Comparison of ENCODE assay signal across 8 mouse cellular contexts in genomic region chr4:143160826-143161225, GRCm38 (mm10). TPM values are rescaled to one million over a fixed set of nuclear protein-coding genes. Genes with fewer than 3 reads are reported as not detected.
DNase-seq lines count a peak whose midpoint lies in the region; ATAC-seq and TF ChIP-seq lines count a peak whose summit lies in the region.

No protein-coding gene starts in this region.

- no peaks in the 10 kb centered on the region for H3K27me3 ChIP-seq in C2C12 (ENCODE audit: control insufficient read depth, insufficient read depth, insufficient read length)
- H3K27me3 ChIP-seq in forebrain, embryonic 16.5 days (replicated peaks; ENCODE audit: control insufficient read depth, insufficient read depth, low read length) = no peaks in the 10 kb centered on the region
- H3K27me3 ChIP-seq in liver, embryonic 14.5 days (ENCODE audit: control insufficient read depth, insufficient read depth, low read length) = no peaks in the 10 kb centered on the region

- no peak for TF ChIP-seq CTCF in gastrocnemius, adult 2 months (IDR thresholded peaks at IDR 0.05)
- TF ChIP-seq CTCF in C2C12 (IDR thresholded peaks at IDR 0.05; ENCODE audit: control insufficient read depth, insufficient read depth, insufficient read length) = no peak
- TF ChIP-seq CTCF in liver, embryonic 14.5 days (IDR thresholded peaks at IDR 0.05; ENCODE audit: low read depth) = no peak

- no peak for TF ChIP-seq EP300 in liver, embryonic 14.5 days (IDR thresholded peaks at IDR 0.05; ENCODE audit: low read depth)

- peak overlapping the region; percentile 12 for H3ac ChIP-seq in C2C12 (ENCODE audit: control insufficient read depth, insufficient read length, low read depth)

- peaks cover 31% of the 10 kb centered on the region for H3K4me1 ChIP-seq in forebrain, embryonic 16.5 days (replicated peaks; ENCODE audit: control insufficient read depth, insufficient read depth, low read length)
- peaks cover 3 to 12% of the 10 kb centered on the region in 2 experiments for H3K4me1 ChIP-seq in liver, embryonic 14.5 days (replicated peaks; ENCODE audit: control insufficient read depth in 2 of 2, insufficient read depth in 2 of 2, low read length in 1 of 2)

- WGBS in forebrain, embryonic 16.5 days = 40% methylated on average over 3 of the region's 3 CpGs
- 52% methylated on average over 3 of the region's 3 CpGs for WGBS in liver, embryonic 14.5 days (ENCODE audit: insufficient replicate concordance)

- H3K79me3 ChIP-seq in C2C12 (ENCODE audit: low read depth) = peaks cover 57% of the 10 kb centered on the region

- peak overlapping the region; percentile 75 for H3K4me2 ChIP-seq in forebrain, embryonic 16.5 days (ENCODE audit: low read length)
- H3K4me2 ChIP-seq in liver, embryonic 14.5 days (ENCODE audit: low read depth) = peak overlapping the region; percentile 82

- H3K9me3 ChIP-seq in forebrain, embryonic 16.5 days (ENCODE audit: control insufficient read depth, low read length) = no peaks in the 10 kb centered on the region
- no peaks in the 10 kb centered on the region for H3K9me3 ChIP-seq in liver, embryonic 14.5 days (ENCODE audit: control insufficient read depth, low read length)

- DNase-seq in gastrocnemius, adult 2 months = no peak
- DNase-seq in gastrocnemius, postnatal 14 days = no peak
- DNase-seq in liver, embryonic 14.5 days (ENCODE audit: low read depth in 3 of 3, low spot score in 3 of 3) = no peak
- no peak for DNase-seq in adrenal gland, adult 18-20 months (ENCODE audit: low spot score in 2 of 2)
- DNase-seq in kidney, postnatal 36 days = no peak

- H3K9ac ChIP-seq in forebrain, embryonic 16.5 days (replicated peaks; ENCODE audit: low read depth, low read length) = peak overlapping the region; percentile 95; the same call in 1 of the 2 replicates
- H3K9ac ChIP-seq in liver, embryonic 14.5 days (replicated peaks) = peak overlapping the region; percentile 86

- H3K79me2 ChIP-seq in C2C12 (ENCODE audit: control insufficient read depth, insufficient read depth) = peaks cover 59% of the 10 kb centered on the region

- peaks cover 20% of the 10 kb centered on the region for H3K36me3 ChIP-seq in C2C12 (ENCODE audit: control insufficient read depth, insufficient read depth)
- H3K36me3 ChIP-seq in forebrain, embryonic 16.5 days (ENCODE audit: control insufficient read depth, insufficient read depth) = no peaks in the 10 kb centered on the region
- no peaks in the 10 kb centered on the region; the same call in 1 of the 2 replicates for H3K36me3 ChIP-seq in liver, embryonic 14.5 days (replicated peaks; ENCODE audit: control insufficient read depth, insufficient read depth, low read depth)

- no peak for ATAC-seq in forebrain, embryonic 16.5 days
- no peak for ATAC-seq in liver, embryonic 14.5 days (ENCODE audit: insufficient read depth)
- no peak for ATAC-seq in megakaryocyte-erythroid progenitor cell, adult 5-6 weeks (replicated peaks; ENCODE audit: low FRiP score, low TSS enrichment, poor library complexity, severe bottlenecking)

- H3K27ac ChIP-seq in gastrocnemius, adult 2 months = peak overlapping the region; percentile 100
- H3K27ac ChIP-seq in forebrain, embryonic 16.5 days (ENCODE audit: low read length) = no peak overlapping the region
- H3K27ac ChIP-seq in liver, embryonic 14.5 days = peak overlapping the region; percentile 95

- intact Hi-C loops in gastrocnemius, adult 2 months (cut with DNase I) = loop anchor here (2.0 kb wide), 1 partner anchor 42 kb away; no protein-coding TSS in a partner anchor
- intact Hi-C loops in gastrocnemius, postnatal 14 days (cut with DNase I; ENCODE audit: low total_unique reads) = no loop called here

- peak overlapping the region; percentile 80 for H3K4me3 ChIP-seq in gastrocnemius, adult 2 months
- peak overlapping the region; percentile 64 for H3K4me3 ChIP-seq in C2C12 (ENCODE audit: insufficient read depth, poor library complexity, severe bottlenecking)
- H3K4me3 ChIP-seq in forebrain, embryonic 16.5 days (replicated peaks; ENCODE audit: low read length) = peak overlapping the region; percentile 83
- H3K4me3 ChIP-seq in liver, embryonic 14.5 days (ENCODE audit: insufficient read depth in 1 of 2, low read depth in 2 of 2, low read length in 2 of 2) = peak overlapping the region; percentile 95 to 98

TF ChIP-seq in C2C12, 6 proteins besides CTCF, POLR2A, EP300 and RAD21:
- TF ChIP-seq CEBPB (IDR thresholded peaks at IDR 0.05; ENCODE audit: low read depth) = no peak
- TF ChIP-seq MYOG (IDR thresholded peaks at IDR 0.05; ENCODE audit: control insufficient read depth, extremely low read depth, insufficient read length) = no peak
- TF ChIP-seq FOSL1 (IDR thresholded peaks at IDR 0.05; ENCODE audit: insufficient read depth, low read length, poor library complexity, severe bottlenecking) = no peak
- TF ChIP-seq MAX (IDR thresholded peaks at IDR 0.05) = no peak
- no peak for TF ChIP-seq USF1 (IDR thresholded peaks at IDR 0.05; ENCODE audit: low read depth)
- no peak for TF ChIP-seq MYOD1 (IDR thresholded peaks at IDR 0.05; ENCODE audit: control insufficient read depth, insufficient read length, low read depth)
TF ChIP-seq in C2C12: peak in this region for 0.

RNA-seq across cellular contexts. Expression of gene Prdm2, which starts 52.0 kb away (rescaled TPM):
- 10 to 100 TPM; 24.7 to 26.5 TPM for total RNA-seq in gastrocnemius, adult 2 months (2021)
- total RNA-seq in gastrocnemius, postnatal 14 days (2021) = 10 to 100 TPM; 18.7 to 19.8 TPM
- 9.2 TPM for polyA plus RNA-seq in C2C12 (2012; fragmentation: generic; extraction: Trizol)
- polyA plus RNA-seq in forebrain, embryonic 16.5 days (2015; fragmentation: Nextera tagmentation; extraction: Ambion mirVana) = 18.1 and 19.4 TPM in 2 replicates
- 3.3 and 3.6 TPM in 2 replicates for polyA plus RNA-seq in liver, embryonic 14.5 days (2012; rRNA removed)
- 2.7 TPM in 2 replicates for polyA plus RNA-seq in liver, embryonic 14.5 days (2014; fragmentation: Nextera tagmentation; extraction: Ambion mirVana)
- total RNA-seq in adrenal gland, adult 18-20 months (2021) = 10 to 100 TPM; 25.7 to 35.1 TPM
- total RNA-seq in megakaryocyte-erythroid progenitor cell, adult 5-6 weeks (2014; fragmentation: Nextera tagmentation) = 17.0 and 22.9 TPM in 2 replicates
- total RNA-seq in megakaryocyte-erythroid progenitor cell, adult 5-6 weeks (2017) = 7.8 and 9.0 TPM in 2 replicates
